Mouse (Mus musculus): ENCODE measurements at regions not wholly inside any gene's neighbourhood (a gene's known extent, or its start where the extent isn't known, plus 50 kb on each side); places are given as distances from the start of the nearest gene placed in this dataset.
"Not testable (repeated sequence)": the region's sequence is repeated elsewhere in the genome, so short reads cannot be mapped to it uniquely, and the experiment has no call there.

DNA sequence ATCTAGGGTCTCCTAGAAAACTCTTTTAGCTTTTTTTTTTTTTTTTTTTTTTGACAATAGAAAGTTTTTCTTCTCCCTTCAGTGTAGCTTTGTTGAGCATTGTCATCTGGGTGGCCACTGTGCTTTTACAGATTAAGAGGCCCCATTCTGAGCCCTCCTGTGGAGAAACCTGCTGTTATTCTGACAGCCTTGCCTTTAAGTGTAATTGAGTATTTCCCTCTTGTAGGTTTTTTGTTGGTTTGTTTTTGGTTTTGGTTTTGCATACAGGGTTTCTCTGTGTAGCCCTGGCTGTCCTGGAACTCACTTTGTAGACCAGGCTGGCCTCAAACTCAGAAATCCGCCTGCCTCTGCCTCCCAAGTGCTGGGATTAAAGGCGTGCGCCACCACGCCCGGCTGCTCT is 166.5 kb upstream of the Rtl1 start:
- TF ChIP-seq GATA1, TAL1 (IDR thresholded peaks at IDR 0.05; ENCODE audit: low read length): not testable (repeated sequence)

All from erythroblast, embryonic 14.5 days (primary cell).